Mouse (Mus musculus): Measurements from ENCODE around the gene Metrnl.

- TF ChIP-seq CTCF (IDR thresholded peaks at IDR 0.05) (no peak), EP300 (IDR thresholded peaks at IDR 0.05; ENCODE audit: insufficient read depth, low read depth, low read length) (no peak), POLR2A (IDR thresholded peaks at IDR 0.05; ENCODE audit: insufficient read depth, low read depth, low read length) (no peak)
These were observed 33.5 kb downstream of the Metrnl start for GRCm38 (mm10) chr11:121734892-121735291.
